Mouse (Mus musculus) spleen, adult 2 months (tissue): ENCODE measurements at regions not wholly inside any gene's neighbourhood (a gene's known extent, or its start where the extent isn't known, plus 50 kb on each side); places are given as distances from the start of the nearest gene placed in this dataset.

Experiments
- CTCF ChIP-seq: fragments of 200-500 bp; IDR thresholded peaks from 2 replicates; pipeline ENCODE4 v1.5.1; 2011; ENCODE audit warnings: mild to moderate bottlenecking, inconsistent platforms; ENCODE audit not compliant: insufficient read depth, insufficient read length, insufficient replicate concordance; ENCODE audit errors: extremely low read depth
- POLR2A ChIP-seq: fragments of 200-500 bp; IDR thresholded peaks from 2 replicates; pipeline ENCODE4 v1.6.1; 2011; ENCODE audit warnings: low read depth, low read length, inconsistent platforms

DNA sequence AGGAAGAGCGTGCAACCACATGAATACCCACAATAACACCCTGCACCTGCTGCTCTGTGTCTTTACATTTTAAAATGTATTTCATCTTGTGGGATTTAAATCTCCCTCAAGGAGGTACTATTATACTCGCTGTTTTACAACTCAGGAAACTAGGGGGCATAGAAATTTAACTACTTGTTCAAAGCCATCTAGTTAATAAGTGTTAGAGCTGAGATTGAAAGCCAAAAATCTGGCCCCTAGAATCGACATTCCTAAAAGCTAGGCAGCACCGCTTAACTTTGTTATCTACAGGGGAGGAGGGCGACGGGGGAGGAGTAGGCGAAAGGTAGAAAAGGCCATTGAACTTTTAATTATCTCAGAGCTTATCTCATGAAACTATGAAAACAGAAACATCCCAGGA is 93.3 kb downstream of the Spry2 start:
- no peak for TF ChIP-seq CTCF
- no peak for TF ChIP-seq POLR2A
